Mouse (Mus musculus): Measurements from ENCODE around the gene Pabpn1. TPM values are rescaled to one million over a fixed set of nuclear protein-coding genes. Genes with fewer than 3 reads are reported as not detected.

The Pabpn1 gene
- 34.7 and 37.9 TPM in 2 replicates for polyA plus RNA-seq (2012; rRNA removed; ENCODE audit: low replicate concordance)

DNA sequence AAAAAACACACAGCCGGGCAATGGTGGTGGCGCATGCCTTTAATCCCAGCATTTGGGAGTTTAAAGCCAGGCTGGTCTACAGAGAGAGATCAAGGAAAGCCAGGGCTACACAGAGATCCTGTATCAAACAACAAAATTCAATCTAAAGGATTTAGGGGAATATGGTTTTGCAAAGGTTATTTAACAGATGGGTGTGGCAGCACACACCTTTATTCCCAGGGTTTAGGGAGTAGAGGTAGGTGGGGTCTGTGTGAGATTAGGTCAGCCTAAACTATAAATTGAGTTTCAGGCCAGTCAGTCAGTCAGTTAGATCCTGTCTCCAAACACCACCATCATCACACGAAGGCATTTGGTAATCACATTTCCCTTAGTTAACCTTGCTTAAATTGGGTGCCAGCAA lies at the start of gene Pabpn1:
Gene Pabpn1 (plus strand): TSS at position 301 of the 400 bp plus-strand sequence.

DNA sequence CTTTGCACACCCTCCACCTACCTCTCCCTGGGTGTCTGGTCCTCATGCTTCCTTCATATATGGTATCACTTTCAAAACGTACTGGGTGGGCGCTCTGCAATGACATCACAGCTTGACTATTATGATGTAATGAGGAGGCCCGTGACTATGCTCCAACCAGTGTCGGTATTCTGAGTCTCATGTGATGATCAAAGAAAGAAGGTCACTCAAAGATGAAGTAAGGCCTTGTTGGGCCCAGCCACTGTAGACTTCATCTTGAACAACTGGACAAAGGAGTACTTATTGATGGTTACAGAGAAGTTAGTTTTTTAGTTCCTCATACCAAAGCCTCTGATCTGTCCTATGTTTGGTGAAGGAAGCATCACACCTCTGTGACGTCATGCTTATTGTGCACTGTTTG lies 21.4 kb upstream of the Pabpn1 start, which contains the start of gene Homez:
Gene Homez (minus strand): TSS at position 101 of the 400 bp plus-strand sequence.

DNA sequence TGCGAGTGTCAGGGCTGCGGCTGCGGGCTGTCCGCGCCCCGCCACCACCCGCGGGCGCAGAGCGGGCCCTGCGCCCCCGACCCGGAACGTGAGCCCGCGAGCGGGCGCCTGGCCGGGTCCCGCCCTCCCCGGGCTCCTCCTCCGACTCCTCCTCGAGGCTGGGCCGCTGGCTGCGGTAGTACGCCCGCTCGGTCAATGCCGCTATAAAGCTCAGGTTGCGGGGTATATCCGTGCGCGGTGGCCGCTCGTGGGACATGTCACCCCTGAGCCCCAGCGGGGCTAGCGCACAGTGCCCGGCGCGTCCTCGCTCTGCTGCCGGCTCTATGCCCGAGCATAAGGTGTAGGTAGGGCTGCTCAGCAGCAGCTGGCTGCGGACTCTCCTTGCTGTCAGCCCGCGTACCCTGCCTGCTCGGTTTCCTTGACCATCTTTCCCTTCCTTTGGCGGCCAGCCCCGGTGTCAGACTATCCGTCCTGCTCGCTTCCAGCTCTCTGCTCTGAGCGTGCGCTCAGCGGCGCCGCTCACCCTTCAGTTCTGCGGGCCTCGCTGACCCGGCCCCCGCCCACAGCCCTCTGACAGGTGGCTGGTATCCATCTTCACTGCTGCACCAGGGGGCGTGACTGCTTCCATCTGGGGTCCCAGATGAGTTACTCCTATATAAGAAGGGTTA lies 15.1 kb upstream of the Pabpn1 start, which contains the start of gene Ppp1r3e:
Gene Ppp1r3e (minus strand): TSS at position 503 of the 668 bp plus-strand sequence.

DNA sequence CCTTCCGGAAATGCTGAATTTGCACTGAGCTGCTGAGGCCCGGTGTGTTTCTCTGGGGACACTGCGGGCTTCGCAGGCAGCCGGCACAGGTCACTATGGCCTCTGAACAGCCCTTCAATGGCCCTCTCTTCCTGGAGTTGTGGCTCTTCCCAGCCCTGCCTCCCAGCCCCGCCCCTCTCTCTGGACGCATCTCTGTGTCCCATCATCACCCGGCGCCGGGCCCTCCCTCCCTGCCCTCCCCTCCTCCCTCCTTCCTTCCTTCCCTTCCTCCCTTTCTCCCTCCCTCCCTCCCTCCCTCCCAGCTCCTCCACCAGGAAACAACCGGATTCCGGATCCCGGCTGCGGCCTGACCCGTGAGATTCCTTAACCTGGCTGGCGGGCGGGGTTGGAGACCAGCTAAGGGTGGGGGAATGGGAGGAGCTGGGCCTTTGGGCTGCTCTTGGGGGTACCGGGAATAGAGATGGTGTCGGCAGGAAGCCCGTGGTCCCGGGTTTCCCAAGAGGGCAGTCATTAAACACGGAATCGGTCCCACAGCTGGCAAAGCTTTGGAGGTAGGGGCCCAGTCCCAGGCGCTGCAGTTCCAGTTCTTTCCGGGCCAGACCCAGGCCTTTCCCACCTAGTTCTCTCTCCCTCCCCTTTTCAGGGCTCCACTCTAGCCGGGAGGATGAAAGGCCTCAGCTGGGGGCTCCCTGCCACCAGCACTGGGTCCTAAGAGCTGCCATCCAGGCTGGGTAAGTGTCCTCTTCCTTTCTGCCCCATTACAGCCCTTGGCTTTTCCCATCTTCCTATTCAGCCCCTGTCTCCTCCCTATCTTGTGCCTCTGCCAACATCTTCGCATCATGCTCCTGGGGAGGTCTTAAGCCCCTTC lies 8.9 kb upstream of the Pabpn1 start, which contains the start of the genes Bcl2l2 and Gm20521:
Gene Bcl2l2 (plus strand): TSS at position 224 of the 868 bp plus-strand sequence.
Gene Gm20521 (plus strand): TSS at position 288 of the 868 bp plus-strand sequence.

DNA sequence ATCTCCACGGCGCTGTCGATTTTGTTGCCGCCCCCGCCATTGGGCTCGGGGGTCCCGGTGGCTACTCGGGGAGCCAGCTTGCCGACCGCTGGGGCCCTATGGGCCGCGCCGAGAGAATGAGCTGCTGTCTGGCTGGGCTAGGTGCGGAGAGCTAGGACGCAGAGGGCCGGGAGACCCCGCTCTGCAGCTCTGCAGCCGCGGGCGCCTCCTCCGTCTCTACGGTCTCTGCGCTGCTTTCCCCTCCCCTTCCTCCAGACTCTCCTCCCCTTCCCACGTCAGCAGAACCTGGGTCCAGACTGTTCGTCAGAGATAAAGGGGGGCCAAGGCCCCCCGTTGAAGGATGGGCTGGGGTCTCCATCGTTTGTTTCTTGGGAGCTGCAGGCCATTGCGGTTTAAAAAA lies 20.6 kb downstream of the Pabpn1 start, which contains the start of gene Slc22a17:
Gene Slc22a17 (minus strand): TSS at position 247 of the 400 bp plus-strand sequence.

DNA sequence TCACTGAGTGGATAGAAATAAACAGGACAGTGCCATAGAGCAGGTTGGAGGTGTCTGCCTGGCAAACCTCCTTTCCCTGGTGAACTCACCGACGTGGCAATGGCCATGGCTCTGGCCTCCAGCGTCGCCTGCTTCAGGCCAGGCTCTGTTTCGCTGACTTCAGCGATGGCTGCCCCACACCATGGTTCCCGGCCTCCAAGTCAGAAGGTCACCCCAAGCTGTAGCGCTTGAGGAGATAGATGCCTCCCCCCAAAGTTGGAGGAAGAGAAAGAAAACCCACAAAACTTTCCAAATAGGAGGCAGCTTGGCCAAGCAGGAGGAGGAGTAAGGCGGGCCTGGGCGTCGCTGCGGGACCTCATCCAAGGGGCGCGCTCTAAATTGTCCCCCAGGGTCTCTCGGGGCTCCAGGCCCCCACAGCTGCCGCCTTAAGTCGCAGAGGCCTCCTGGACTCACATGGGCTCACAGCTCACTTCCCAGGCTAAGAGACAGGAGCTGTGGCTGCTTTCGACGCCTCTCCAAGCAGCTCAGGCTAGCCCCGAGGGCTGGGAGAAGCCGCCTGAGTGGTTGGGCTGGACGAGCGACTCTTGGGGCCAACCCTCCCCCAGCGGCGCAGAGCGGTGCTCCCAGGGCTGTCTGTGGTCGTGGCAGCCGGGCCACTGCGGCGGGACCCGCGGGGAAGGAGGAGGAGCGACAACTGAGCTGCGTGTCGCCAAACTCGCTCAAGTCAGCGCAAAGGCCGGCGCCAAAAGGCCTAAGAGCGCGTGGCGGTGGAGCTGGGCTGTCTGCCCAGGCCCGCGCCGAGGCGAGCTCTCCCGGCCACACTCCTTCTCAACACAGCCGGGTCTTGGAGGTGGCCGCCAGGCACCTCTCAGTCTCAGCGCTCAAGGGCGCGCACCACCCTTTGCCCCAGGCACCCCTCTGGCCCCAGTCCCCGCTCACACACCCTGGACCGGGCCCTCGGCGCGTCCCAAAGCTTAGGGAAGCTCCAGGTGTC lies 33.3 kb downstream of the Pabpn1 start, which contains the start of gene Efs:
Gene Efs (minus strand): TSS at position 778 of the 994 bp plus-strand sequence.

DNA sequence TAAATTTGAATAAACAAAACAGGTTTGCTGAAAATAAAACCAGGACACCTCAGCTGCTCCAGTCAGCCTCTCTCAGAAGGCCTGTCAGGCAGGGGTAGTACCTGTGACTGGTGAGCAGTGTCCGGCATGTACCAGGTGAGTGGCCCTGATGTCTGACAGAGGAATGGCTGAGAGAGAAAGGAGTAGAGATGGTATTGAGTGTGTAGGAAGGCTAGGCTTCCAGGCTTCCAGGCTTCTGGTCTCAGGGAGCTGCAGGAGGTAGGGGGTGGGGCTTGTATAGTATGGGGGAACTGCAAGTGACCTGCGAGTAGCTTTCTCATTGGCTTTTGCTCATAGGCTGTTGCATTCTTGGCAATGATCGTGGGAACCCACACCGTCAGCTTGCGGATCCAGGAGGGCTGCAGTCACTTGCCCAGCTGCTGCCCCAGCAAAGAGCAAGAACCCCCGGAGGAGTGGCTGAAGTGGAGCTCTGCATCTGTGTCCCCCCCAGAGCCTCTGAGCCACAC lies 40.4 kb downstream of the Pabpn1 start, which contains the start of gene Il25:
Gene Il25 (plus strand): TSS at position 51 of the 506 bp plus-strand sequence.

DNA sequence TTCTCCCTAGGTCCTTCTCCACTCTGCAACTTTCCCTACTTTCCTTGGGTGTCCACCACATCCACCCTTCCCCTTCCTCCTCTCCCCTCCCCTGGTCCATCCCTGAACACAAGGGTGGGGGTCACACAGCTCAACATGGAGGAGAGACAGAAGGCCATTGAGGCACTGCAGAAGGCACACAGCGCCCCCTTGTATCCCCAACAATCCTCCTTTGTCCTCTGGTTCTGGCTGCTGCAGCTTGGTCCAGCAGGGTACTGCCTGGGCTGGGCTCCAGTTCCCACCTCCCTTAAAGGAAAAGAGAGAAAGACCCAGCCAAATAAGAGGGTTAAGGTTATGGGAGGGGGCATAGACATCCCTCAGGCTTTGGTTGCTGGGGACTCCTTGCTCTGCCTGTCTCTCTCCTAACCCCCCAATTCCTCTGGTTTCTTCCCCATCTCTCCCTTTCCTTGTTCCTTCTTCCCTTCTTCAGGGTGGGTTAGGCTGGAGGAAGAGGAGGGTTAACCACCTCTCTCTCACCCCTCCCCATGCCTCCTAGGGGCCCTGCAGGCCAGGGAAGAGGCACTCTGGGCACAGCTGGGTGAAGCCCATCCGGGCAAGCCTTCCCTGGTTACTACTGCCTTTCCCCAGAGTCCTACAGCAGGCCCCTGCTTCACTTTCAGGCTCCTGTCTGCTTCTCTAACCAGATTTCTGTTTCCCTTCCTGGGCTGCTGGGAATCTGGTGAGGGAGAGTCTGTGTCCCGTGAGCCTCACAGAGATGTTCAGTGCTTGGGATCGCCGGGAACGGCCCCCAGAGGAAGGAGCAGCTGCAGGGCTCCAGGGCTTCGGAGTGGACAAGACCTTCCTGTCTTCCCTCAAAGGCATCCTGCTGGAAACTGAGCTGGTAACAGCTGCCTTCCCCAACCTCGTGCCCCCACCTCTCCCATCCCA lies 43.9 kb downstream of the Pabpn1 start, which contains the start of gene Cmtm5:
Gene Cmtm5 (plus strand): TSS at position 358 of the 927 bp plus-strand sequence.

Other genes with a start within 250 kb of the Pabpn1 start
- 25.6 and 33.7 TPM in 2 replicates for gene 1700123O20Rik, start 206.3 kb upstream of the Pabpn1 start, polyA plus RNA-seq (2012; rRNA removed; ENCODE audit: low replicate concordance)
- 48.2 and 68.8 TPM in 2 replicates for gene Acin1, start 205.6 kb upstream of the Pabpn1 start, polyA plus RNA-seq (2012; rRNA removed; ENCODE audit: low replicate concordance)
- 0.04 and 0.23 TPM in 2 replicates for gene Gm29776, start 193.7 kb upstream of the Pabpn1 start, polyA plus RNA-seq (2012; rRNA removed; ENCODE audit: low replicate concordance)
- gene Cebpe, start 180.3 kb upstream of the Pabpn1 start, polyA plus RNA-seq (2012; rRNA removed; ENCODE audit: low replicate concordance) = 2.4 and 8.7 TPM in 2 replicates
- 45.5 and 192 TPM in 2 replicates for gene Slc7a8, start 110.6 kb upstream of the Pabpn1 start, polyA plus RNA-seq (2012; rRNA removed; ENCODE audit: low replicate concordance)
- gene Rnf212b, start 78.4 kb upstream of the Pabpn1 start, polyA plus RNA-seq (2012; rRNA removed; ENCODE audit: low replicate concordance) = not detected in 2 replicates
- 1.5 and 2.0 TPM in 2 replicates for gene Homez, start 21.5 kb upstream of the Pabpn1 start, polyA plus RNA-seq (2012; rRNA removed; ENCODE audit: low replicate concordance)
- gene Ppp1r3e, start 14.9 kb upstream of the Pabpn1 start, polyA plus RNA-seq (2012; rRNA removed; ENCODE audit: low replicate concordance) = 15.5 and 18.2 TPM in 2 replicates
- 31.3 and 48.5 TPM in 2 replicates for gene Bcl2l2, start 9.1 kb upstream of the Pabpn1 start, polyA plus RNA-seq (2012; rRNA removed; ENCODE audit: low replicate concordance)
- 10.4 and 10.8 TPM in 2 replicates for gene Gm20521, start 9.1 kb upstream of the Pabpn1 start, polyA plus RNA-seq (2012; rRNA removed; ENCODE audit: low replicate concordance)
- gene Slc22a17, start 20.6 kb downstream of the Pabpn1 start, polyA plus RNA-seq (2012; rRNA removed; ENCODE audit: low replicate concordance) = 16.9 and 36.0 TPM in 2 replicates
- 4.4 and 8.0 TPM in 2 replicates for gene Efs, start 33.6 kb downstream of the Pabpn1 start, polyA plus RNA-seq (2012; rRNA removed; ENCODE audit: low replicate concordance)
- gene Il25, start 40.2 kb downstream of the Pabpn1 start, polyA plus RNA-seq (2012; rRNA removed; ENCODE audit: low replicate concordance) = 0.92 TPM in 1 of 2 replicates, not detected in the other
- 0.79 and 1.8 TPM in 2 replicates for gene Cmtm5, start 43.8 kb downstream of the Pabpn1 start, polyA plus RNA-seq (2012; rRNA removed; ENCODE audit: low replicate concordance)
- gene Myh6, start 74.4 kb downstream of the Pabpn1 start, polyA plus RNA-seq (2012; rRNA removed; ENCODE audit: low replicate concordance) = 0.64 TPM in 1 of 2 replicates, not detected in the other
- gene Gm17428, start 84.4 kb downstream of the Pabpn1 start, polyA plus RNA-seq (2012; rRNA removed; ENCODE audit: low replicate concordance) = not detected in 2 replicates
- gene Myh7, start 102.1 kb downstream of the Pabpn1 start, polyA plus RNA-seq (2012; rRNA removed; ENCODE audit: low replicate concordance) = 0.02 and 0.13 TPM in 2 replicates
- gene Ngdn, start 123.0 kb downstream of the Pabpn1 start, polyA plus RNA-seq (2012; rRNA removed; ENCODE audit: low replicate concordance) = 3.6 and 3.8 TPM in 2 replicates
- gene Zfhx2, start 199.8 kb downstream of the Pabpn1 start, polyA plus RNA-seq (2012; rRNA removed; ENCODE audit: low replicate concordance) = 1.5 and 2.4 TPM in 2 replicates
- 4.0 and 4.6 TPM in 2 replicates for gene Thtpa, start 202.3 kb downstream of the Pabpn1 start, polyA plus RNA-seq (2012; rRNA removed; ENCODE audit: low replicate concordance)
- gene Ap1g2, start 214.1 kb downstream of the Pabpn1 start, polyA plus RNA-seq (2012; rRNA removed; ENCODE audit: low replicate concordance) = 83.8 and 83.9 TPM in 2 replicates
- gene Jph4, start 224.4 kb downstream of the Pabpn1 start, polyA plus RNA-seq (2012; rRNA removed; ENCODE audit: low replicate concordance) = 0.69 and 0.84 TPM in 2 replicates